Mouse (Mus musculus): ENCODE measurements around the gene Hopx. TPM values are rescaled to one million over a fixed set of nuclear protein-coding genes. Genes with fewer than 3 reads are reported as not detected.

Gene Hopx
- polyA plus RNA-seq, 1 experiment: 0.51 TPM

GRCm38 (mm10) chr5:77148021-77148621 is 33.2 kb upstream of the Hopx start:
- H3K4me3 ChIP-seq (replicated peaks): no peak overlapping the region
- H3K27me3 ChIP-seq (ENCODE audit: control insufficient read depth): no peaks in the 10 kb centered on the region
- no peaks in the 10 kb centered on the region for H3K9me3 ChIP-seq (ENCODE audit: control insufficient read depth, low read length)
- H3K36me3 ChIP-seq (ENCODE audit: control insufficient read depth): no peaks in the 10 kb centered on the region
- TF ChIP-seq GATA1 (IDR thresholded peaks at IDR 0.05; ENCODE audit: low read length) (no peak), TAL1 (IDR thresholded peaks at IDR 0.05; ENCODE audit: low read length) (no peak)
- peaks cover 46% of the 10 kb centered on the region for H3K4me1 ChIP-seq (ENCODE audit: control insufficient read depth)

DNA sequence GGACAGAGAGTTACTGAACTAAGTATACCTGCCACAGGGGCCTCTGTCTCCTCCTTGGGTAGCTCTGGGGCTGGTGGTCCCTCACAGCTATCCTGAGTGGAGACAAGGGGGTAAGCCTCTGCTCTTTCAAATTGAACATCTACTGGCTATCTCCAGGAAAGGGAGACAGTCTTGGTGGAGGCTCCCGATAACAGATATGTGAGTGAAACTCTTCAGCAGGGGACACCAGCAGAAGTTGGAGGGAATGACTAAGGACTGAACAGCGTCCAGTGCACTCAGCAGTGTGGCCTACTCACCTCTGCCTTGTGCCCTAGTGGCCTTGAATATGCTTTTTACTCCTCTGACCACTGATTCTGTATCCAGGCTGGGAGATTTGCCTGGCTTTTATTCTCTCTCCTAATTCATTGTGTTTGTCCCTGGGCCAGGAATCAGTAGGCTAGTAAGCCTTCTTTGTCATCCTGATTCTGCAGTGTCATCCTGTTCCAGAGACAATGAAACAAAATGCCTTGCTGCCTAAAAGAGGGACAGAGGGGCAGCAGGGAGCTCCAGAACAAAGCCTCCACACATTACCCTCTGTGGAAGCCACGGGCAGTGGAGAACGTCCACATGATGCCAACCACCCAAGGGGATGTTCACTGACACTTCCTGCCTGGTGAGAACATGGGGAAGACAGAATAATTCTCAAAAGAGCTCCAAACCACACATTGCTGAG is 31.7 kb upstream of the Hopx start:
- H3K4me1 ChIP-seq (ENCODE audit: control insufficient read depth): peaks cover 33% of the 10 kb centered on the region
- H3K9me3 ChIP-seq (ENCODE audit: control insufficient read depth, low read length): no peaks in the 10 kb centered on the region
- no peaks in the 10 kb centered on the region for H3K36me3 ChIP-seq (ENCODE audit: control insufficient read depth)
- H3K4me3 ChIP-seq (replicated peaks): no peak overlapping the region
- no peaks in the 10 kb centered on the region for H3K27me3 ChIP-seq (ENCODE audit: control insufficient read depth)
- no peak for TF ChIP-seq TAL1 (IDR thresholded peaks at IDR 0.05; ENCODE audit: low read length)
- TF ChIP-seq GATA1 (IDR thresholded peaks at IDR 0.05; ENCODE audit: low read length): no peak

DNA sequence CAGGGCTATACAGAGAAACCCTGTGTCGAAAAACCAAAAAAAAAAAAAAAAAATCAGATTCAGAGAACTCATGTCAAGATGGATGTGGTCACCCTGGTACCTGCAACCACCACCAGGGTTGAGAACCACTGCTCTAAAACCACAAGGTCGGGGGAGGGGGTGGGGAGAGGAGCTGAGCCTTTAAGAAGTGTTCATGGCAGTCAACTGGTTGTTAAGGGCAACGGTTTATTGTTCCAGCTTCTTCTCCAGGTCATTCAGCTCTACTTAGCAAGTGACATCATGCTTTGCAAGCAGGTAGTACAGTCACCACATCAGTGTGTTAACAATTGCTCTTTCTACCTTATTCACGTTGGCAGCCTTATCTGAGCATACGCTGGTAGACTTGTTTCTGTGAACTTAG is 29.7 kb upstream of the Hopx start:
- no peaks in the 10 kb centered on the region for H3K9me3 ChIP-seq (ENCODE audit: control insufficient read depth, low read length)
- no peaks in the 10 kb centered on the region for H3K36me3 ChIP-seq (ENCODE audit: control insufficient read depth)
- no peaks in the 10 kb centered on the region for H3K27me3 ChIP-seq (ENCODE audit: control insufficient read depth)
- TF ChIP-seq GATA1 (IDR thresholded peaks at IDR 0.05; ENCODE audit: low read length) (no peak), TAL1 (IDR thresholded peaks at IDR 0.05; ENCODE audit: low read length) (no peak)
- H3K4me1 ChIP-seq (ENCODE audit: control insufficient read depth): peaks cover 42% of the 10 kb centered on the region
- no peak overlapping the region for H3K4me3 ChIP-seq (replicated peaks)

- no peak overlapping the region for H3K4me3 ChIP-seq (replicated peaks)
- no peaks in the 10 kb centered on the region for H3K36me3 ChIP-seq (ENCODE audit: control insufficient read depth)
- H3K27me3 ChIP-seq (ENCODE audit: control insufficient read depth): no peaks in the 10 kb centered on the region
- TF ChIP-seq TAL1 (IDR thresholded peaks at IDR 0.05; ENCODE audit: low read length) (no peak), GATA1 (IDR thresholded peaks at IDR 0.05; ENCODE audit: low read length) (no peak)
- peaks cover 47% of the 10 kb centered on the region for H3K4me1 ChIP-seq (ENCODE audit: control insufficient read depth)
- H3K9me3 ChIP-seq (ENCODE audit: control insufficient read depth, low read length): no peaks in the 10 kb centered on the region
Measured at GRCm38 (mm10) chr5:77143076-77143475, 28.2 kb upstream of the Hopx start.

DNA sequence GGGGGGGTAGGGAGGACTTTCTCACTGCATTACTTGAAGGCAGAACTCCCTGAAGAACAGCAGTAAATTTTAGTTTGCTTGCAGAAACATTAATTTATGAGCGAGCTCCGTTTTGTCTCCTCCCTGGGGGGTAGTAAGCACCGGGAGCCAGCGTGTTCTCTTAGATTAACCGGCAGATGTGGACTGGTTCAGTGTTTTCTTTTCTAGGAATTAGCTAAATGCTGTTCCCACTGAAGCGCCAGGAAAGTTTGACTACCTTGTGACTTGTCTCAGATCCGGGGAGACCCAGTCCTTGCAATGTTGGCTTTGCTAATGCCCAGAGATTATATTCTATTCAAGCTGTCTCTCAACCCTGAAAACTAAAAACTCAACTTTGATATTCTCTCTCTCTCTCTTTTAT is 26.4 kb upstream of the Hopx start:
- Histone ChIP-seq H3K4me1 (ENCODE audit: control insufficient read depth) (peaks cover 40% of the 10 kb centered on the region), H3K27me3 (ENCODE audit: control insufficient read depth) (no peaks in the 10 kb centered on the region), H3K4me3 (replicated peaks) (no peak overlapping the region), H3K9me3 (ENCODE audit: control insufficient read depth, low read length) (no peaks in the 10 kb centered on the region), H3K36me3 (ENCODE audit: control insufficient read depth) (no peaks in the 10 kb centered on the region)
- no peak for TF ChIP-seq GATA1 (IDR thresholded peaks at IDR 0.05; ENCODE audit: low read length)
- TF ChIP-seq TAL1 (IDR thresholded peaks at IDR 0.05; ENCODE audit: low read length): no peak

GRCm38 (mm10) chr5:77140861-77141260 is 25.9 kb upstream of the Hopx start:
- Histone ChIP-seq H3K36me3 (ENCODE audit: control insufficient read depth) (no peaks in the 10 kb centered on the region), H3K4me3 (replicated peaks) (no peak overlapping the region), H3K9me3 (ENCODE audit: control insufficient read depth, low read length) (no peaks in the 10 kb centered on the region), H3K4me1 (ENCODE audit: control insufficient read depth) (peaks cover 36% of the 10 kb centered on the region), H3K27me3 (ENCODE audit: control insufficient read depth) (no peaks in the 10 kb centered on the region)
- TF ChIP-seq GATA1 (IDR thresholded peaks at IDR 0.05; ENCODE audit: low read length): no peak
- TF ChIP-seq TAL1 (IDR thresholded peaks at IDR 0.05; ENCODE audit: low read length): no peak

- Histone ChIP-seq H3K4me1 (ENCODE audit: control insufficient read depth) (peaks cover 35% of the 10 kb centered on the region), H3K9me3 (ENCODE audit: control insufficient read depth, low read length) (no peaks in the 10 kb centered on the region), H3K4me3 (replicated peaks) (peak overlapping the region; percentile 36), H3K27me3 (ENCODE audit: control insufficient read depth) (no peaks in the 10 kb centered on the region), H3K36me3 (ENCODE audit: control insufficient read depth) (no peaks in the 10 kb centered on the region)
- no peak for TF ChIP-seq GATA1 (IDR thresholded peaks at IDR 0.05; ENCODE audit: low read length)
- no peak for TF ChIP-seq TAL1 (IDR thresholded peaks at IDR 0.05; ENCODE audit: low read length)
Measured at GRCm38 (mm10) chr5:77140108-77140507, 25.2 kb upstream of the Hopx start.

DNA sequence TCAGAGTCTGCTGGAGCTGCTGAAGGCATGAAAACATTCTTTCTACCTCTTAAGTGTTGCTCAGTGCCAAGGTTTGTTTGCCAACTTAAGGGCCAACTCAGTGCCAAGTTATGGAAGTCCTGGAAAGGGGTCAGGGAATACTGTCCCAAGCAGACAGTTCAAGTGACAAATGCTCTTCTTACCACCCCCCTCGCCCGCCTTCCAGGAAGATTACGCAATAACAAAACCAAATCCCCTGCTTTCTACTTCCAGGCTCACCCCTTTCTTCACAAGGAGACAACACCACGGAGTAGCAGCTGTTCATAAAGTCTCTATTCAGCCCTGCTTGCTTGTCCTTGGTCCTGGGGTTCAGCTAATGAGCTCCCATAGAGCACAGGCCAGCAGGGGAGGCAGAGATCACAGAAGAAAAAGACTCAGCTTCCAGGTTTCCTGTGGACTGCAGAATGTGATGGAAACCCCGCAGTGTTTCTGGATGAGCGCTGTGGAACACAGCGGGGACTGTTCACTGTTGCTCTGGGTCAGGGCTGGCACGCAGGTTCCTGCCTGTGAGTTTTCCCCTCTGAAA is 22.9 kb upstream of the Hopx start:
- H3K4me3 ChIP-seq (replicated peaks): no peak overlapping the region
- H3K36me3 ChIP-seq (ENCODE audit: control insufficient read depth): no peaks in the 10 kb centered on the region
- TF ChIP-seq GATA1 (IDR thresholded peaks at IDR 0.05; ENCODE audit: low read length) (no peak), TAL1 (IDR thresholded peaks at IDR 0.05; ENCODE audit: low read length) (no peak)
- peaks cover 52% of the 10 kb centered on the region for H3K4me1 ChIP-seq (ENCODE audit: control insufficient read depth)
- H3K9me3 ChIP-seq (ENCODE audit: control insufficient read depth, low read length): no peaks in the 10 kb centered on the region
- no peaks in the 10 kb centered on the region for H3K27me3 ChIP-seq (ENCODE audit: control insufficient read depth)

GRCm38 (mm10) chr5:77136684-77137224 is 21.8 kb upstream of the Hopx start:
- H3K36me3 ChIP-seq (ENCODE audit: control insufficient read depth): no peaks in the 10 kb centered on the region
- H3K9me3 ChIP-seq (ENCODE audit: control insufficient read depth, low read length): no peaks in the 10 kb centered on the region
- no peaks in the 10 kb centered on the region for H3K27me3 ChIP-seq (ENCODE audit: control insufficient read depth)
- no peak for TF ChIP-seq TAL1 (IDR thresholded peaks at IDR 0.05; ENCODE audit: low read length)
- no peak for TF ChIP-seq GATA1 (IDR thresholded peaks at IDR 0.05; ENCODE audit: low read length)
- H3K4me3 ChIP-seq (replicated peaks): no peak overlapping the region
- peaks cover 55% of the 10 kb centered on the region for H3K4me1 ChIP-seq (ENCODE audit: control insufficient read depth)
